Mouse (Mus musculus): ENCODE data around the gene Lrp8.

DNA sequence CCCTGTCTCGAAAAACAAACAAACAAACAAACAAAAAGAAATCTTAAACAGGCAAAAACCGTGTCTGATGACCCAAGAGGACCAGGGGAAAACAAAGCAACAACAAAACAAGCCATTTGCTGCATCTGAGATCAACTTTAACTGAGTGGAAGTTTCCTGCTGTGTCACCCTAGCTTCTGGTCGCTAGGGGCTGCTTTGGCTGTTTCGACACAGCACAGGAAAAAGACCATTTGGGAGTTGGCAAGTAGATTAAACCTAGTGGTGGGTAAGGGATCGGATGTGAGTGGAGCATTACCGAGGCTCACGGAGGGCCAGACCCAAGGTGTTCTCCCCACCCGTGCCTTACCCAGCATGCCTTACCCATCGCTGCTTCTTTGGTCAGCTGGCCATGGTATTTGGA, 104.5 kb downstream of the Lrp8 start:
- TF ChIP-seq CTCF (IDR thresholded peaks at IDR 0.05; ENCODE audit: borderline replicate concordance, control insufficient read depth, extremely low read depth, insufficient read depth, low read length, poor library complexity) (no peak), POLR2A (IDR thresholded peaks at IDR 0.05; ENCODE audit: control insufficient read depth, extremely low read depth, insufficient read depth, low read length, poor library complexity) (no peak)
